Mouse (Mus musculus): ENCODE results near the gene Npm3. TPM values are rescaled to one million over a fixed set of nuclear protein-coding genes. Genes with fewer than 3 reads are reported as not detected.

Gene Npm3
- polyA plus RNA-seq, 2 experiments, result 10.6 to 59.0 TPM

- Histone ChIP-seq H3K4me2 (ENCODE audit: low read depth) (peak overlapping the region; percentile 96), H3K36me3 (replicated peaks; ENCODE audit: control insufficient read depth, insufficient read depth, low read depth) (peaks cover 47% of the 10 kb centered on the region), H3K9me3 (ENCODE audit: control insufficient read depth, low read length) (no peaks in the 10 kb centered on the region), H3K4me1 (replicated peaks; ENCODE audit: control insufficient read depth in 2 of 2, insufficient read depth in 2 of 2, low read length in 1 of 2) (peaks cover 16 to 20% of the 10 kb centered on the region in 2 experiments), H3K27me3 (ENCODE audit: control insufficient read depth, insufficient read depth, low read length) (no peaks in the 10 kb centered on the region), H3K9ac (replicated peaks) (peak overlapping the region; percentile 92), H3K4me3 (ENCODE audit: insufficient read depth in 1 of 2, low read depth in 2 of 2, low read length in 2 of 2) (peak overlapping the region; percentile 41 to 68; a peak in 3 of 4 replicates), H3K27ac (no peak overlapping the region)
- DNase-seq (ENCODE audit: low read depth in 3 of 3, low spot score in 3 of 3), result no peak
- ATAC-seq (ENCODE audit: insufficient read depth), result no peak
- TF ChIP-seq EP300 (IDR thresholded peaks at IDR 0.05; ENCODE audit: low read depth) (no peak), CTCF (IDR thresholded peaks at IDR 0.05; ENCODE audit: low read depth) (0 out of 2 replicates have a peak, but pooled peaks have one; percentile 6)
- WGBS (ENCODE audit: insufficient replicate concordance), result 60% methylated on average over 8 of the region's 8 CpGs
These were observed 32.3 kb upstream of the Npm3 start for GRCm38 (mm10) chr19:45781676-45782075.

DNA sequence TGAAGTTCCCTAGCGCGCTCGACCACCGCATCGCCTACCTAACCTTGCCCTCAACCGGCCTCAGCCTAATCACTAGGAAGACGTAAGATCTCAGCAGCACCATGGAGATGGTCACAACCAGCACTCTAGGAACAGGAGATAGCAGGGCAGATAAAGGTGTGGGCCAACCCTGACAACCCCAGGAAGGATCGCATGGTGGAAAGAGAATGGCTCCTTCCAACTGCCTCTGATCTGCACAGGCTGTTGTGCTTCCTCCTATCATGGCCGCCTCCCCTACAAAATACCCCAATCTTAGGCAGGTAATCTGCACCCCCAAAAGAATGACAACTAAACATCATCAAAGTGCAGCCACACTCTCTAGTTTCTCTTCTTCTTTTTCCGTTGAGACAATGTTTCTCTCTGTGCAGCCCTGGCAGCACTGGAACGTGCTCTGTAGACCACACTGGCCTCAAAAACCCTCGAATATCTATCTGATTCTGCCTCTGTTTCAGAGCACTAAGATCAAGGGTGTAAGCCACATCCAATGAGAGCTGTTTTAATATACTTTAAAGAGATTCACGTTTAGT lies 31.0 kb upstream of the Npm3 start:
- Histone ChIP-seq H3K4me1 (replicated peaks; ENCODE audit: control insufficient read depth in 2 of 2, insufficient read depth in 2 of 2, low read length in 1 of 2) (peaks cover 16 to 20% of the 10 kb centered on the region in 2 experiments), H3K27ac (no peak overlapping the region), H3K4me2 (ENCODE audit: low read depth) (peak overlapping the region; percentile 96), H3K9ac (replicated peaks) (no peak overlapping the region; the same call in 1 of the 2 replicates), H3K9me3 (ENCODE audit: control insufficient read depth, low read length) (no peaks in the 10 kb centered on the region), H3K36me3 (replicated peaks; ENCODE audit: control insufficient read depth, insufficient read depth, low read depth) (peaks cover 58% of the 10 kb centered on the region), H3K27me3 (ENCODE audit: control insufficient read depth, insufficient read depth, low read length) (no peaks in the 10 kb centered on the region), H3K4me3 (ENCODE audit: insufficient read depth in 1 of 2, low read depth in 2 of 2, low read length in 2 of 2) (peak overlapping the region; percentile 4 to 68; a peak in 2 of 4 replicates)
- DNase-seq (ENCODE audit: low read depth in 3 of 3, low spot score in 3 of 3) (no peak), ATAC-seq (ENCODE audit: insufficient read depth) (no peak)
- WGBS (ENCODE audit: insufficient replicate concordance), result 64% methylated on average over 13 of the region's 13 CpGs
- TF ChIP-seq EP300 (IDR thresholded peaks at IDR 0.05; ENCODE audit: low read depth) (no peak), CTCF (IDR thresholded peaks at IDR 0.05; ENCODE audit: low read depth) (no peak)

GRCm38 (mm10) chr19:45775486-45775885 lies 26.1 kb upstream of the Npm3 start:
- no peak overlapping the region for H3K4me2 ChIP-seq (ENCODE audit: low read depth)
- no peaks in the 10 kb centered on the region for H3K9me3 ChIP-seq (ENCODE audit: control insufficient read depth, low read length)
- H3K27me3 ChIP-seq (ENCODE audit: control insufficient read depth, insufficient read depth, low read length), result no peaks in the 10 kb centered on the region
- no peak overlapping the region for H3K27ac ChIP-seq
- TF ChIP-seq CTCF (IDR thresholded peaks at IDR 0.05; ENCODE audit: low read depth), result no peak
- no peak for TF ChIP-seq EP300 (IDR thresholded peaks at IDR 0.05; ENCODE audit: low read depth)
- no peak for ATAC-seq (ENCODE audit: insufficient read depth)
- no peak for DNase-seq (ENCODE audit: low read depth in 3 of 3, low spot score in 3 of 3)
- peaks cover 0 to 3% of the 10 kb centered on the region in 2 experiments; a peak in 2 of 4 replicates for H3K4me1 ChIP-seq (replicated peaks; ENCODE audit: control insufficient read depth in 2 of 2, insufficient read depth in 2 of 2, low read length in 1 of 2)
- peaks cover 94% of the 10 kb centered on the region for H3K36me3 ChIP-seq (replicated peaks; ENCODE audit: control insufficient read depth, insufficient read depth, low read depth)
- H3K9ac ChIP-seq (replicated peaks), result no peak overlapping the region
- WGBS (ENCODE audit: insufficient replicate concordance), result 73% methylated on average over 2 of the region's 2 CpGs
- H3K4me3 ChIP-seq (ENCODE audit: insufficient read depth in 1 of 2, low read depth in 2 of 2, low read length in 2 of 2), result no peak overlapping the region

GRCm38 (mm10) chr19:45771501-45771900 lies 22.1 kb upstream of the Npm3 start:
- TF ChIP-seq CTCF (IDR thresholded peaks at IDR 0.05; ENCODE audit: low read depth), result no peak
- no peak for ATAC-seq (ENCODE audit: insufficient read depth)
- Histone ChIP-seq H3K9ac (replicated peaks) (no peak overlapping the region), H3K27ac (no peak overlapping the region), H3K36me3 (replicated peaks; ENCODE audit: control insufficient read depth, insufficient read depth, low read depth) (peaks cover 95% of the 10 kb centered on the region), H3K4me3 (ENCODE audit: insufficient read depth in 1 of 2, low read depth in 2 of 2, low read length in 2 of 2) (no peak overlapping the region), H3K4me1 (replicated peaks; ENCODE audit: control insufficient read depth in 2 of 2, insufficient read depth in 2 of 2, low read length in 1 of 2) (no peaks in the 10 kb centered on the region), H3K9me3 (ENCODE audit: control insufficient read depth, low read length) (no peaks in the 10 kb centered on the region), H3K27me3 (ENCODE audit: control insufficient read depth, insufficient read depth, low read length) (no peaks in the 10 kb centered on the region), H3K4me2 (ENCODE audit: low read depth) (no peak overlapping the region)
- no peak for DNase-seq (ENCODE audit: low read depth in 3 of 3, low spot score in 3 of 3)
- 80% methylated on average over 5 of the region's 5 CpGs for WGBS (ENCODE audit: insufficient replicate concordance)

- no peak for TF ChIP-seq CTCF (IDR thresholded peaks at IDR 0.05; ENCODE audit: low read depth)
- no peak for TF ChIP-seq EP300 (IDR thresholded peaks at IDR 0.05; ENCODE audit: low read depth)
- Histone ChIP-seq H3K4me2 (ENCODE audit: low read depth) (no peak overlapping the region), H3K36me3 (replicated peaks; ENCODE audit: control insufficient read depth, insufficient read depth, low read depth) (peaks cover 91% of the 10 kb centered on the region), H3K4me3 (ENCODE audit: insufficient read depth in 1 of 2, low read depth in 2 of 2, low read length in 2 of 2) (no peak overlapping the region), H3K4me1 (replicated peaks; ENCODE audit: control insufficient read depth in 2 of 2, insufficient read depth in 2 of 2, low read length in 1 of 2) (no peaks in the 10 kb centered on the region), H3K27me3 (ENCODE audit: control insufficient read depth, insufficient read depth, low read length) (no peaks in the 10 kb centered on the region), H3K9ac (replicated peaks) (no peak overlapping the region), H3K27ac (no peak overlapping the region), H3K9me3 (ENCODE audit: control insufficient read depth, low read length) (no peaks in the 10 kb centered on the region)
- DNase-seq (ENCODE audit: low read depth in 3 of 3, low spot score in 3 of 3), result no peak
- ATAC-seq (ENCODE audit: insufficient read depth), result no peak
- WGBS (ENCODE audit: insufficient replicate concordance), result 88% methylated on average over 3 of the region's 3 CpGs
These were observed 11.4 kb upstream of the Npm3 start for GRCm38 (mm10) chr19:45760810-45761209.

Measured in liver, embryonic 14.5 days (tissue).